Mouse (Mus musculus): ENCODE data around the gene Cry2. TPM values are rescaled to one million over a fixed set of nuclear protein-coding genes. Genes with fewer than 3 reads are reported as not detected.
"Not testable (repeated sequence)": the region's sequence is repeated elsewhere in the genome, so short reads cannot be mapped to it uniquely, and the experiment has no call there.

Cry2 gene
- polyA plus RNA-seq (2017; shearing (Covaris generic)), result 10 to 100 TPM in 1 of 3 experiments, 1 to 10 TPM in 2; 3.5 to 10.2 (median 6.9) TPM

GRCm38 (mm10) chr2:92433578-92434374, at the start of gene Cry2:
Gene Cry2 (minus strand): TSS chr2:92434043.
- peak; percentile 96 for ATAC-seq

DNA sequence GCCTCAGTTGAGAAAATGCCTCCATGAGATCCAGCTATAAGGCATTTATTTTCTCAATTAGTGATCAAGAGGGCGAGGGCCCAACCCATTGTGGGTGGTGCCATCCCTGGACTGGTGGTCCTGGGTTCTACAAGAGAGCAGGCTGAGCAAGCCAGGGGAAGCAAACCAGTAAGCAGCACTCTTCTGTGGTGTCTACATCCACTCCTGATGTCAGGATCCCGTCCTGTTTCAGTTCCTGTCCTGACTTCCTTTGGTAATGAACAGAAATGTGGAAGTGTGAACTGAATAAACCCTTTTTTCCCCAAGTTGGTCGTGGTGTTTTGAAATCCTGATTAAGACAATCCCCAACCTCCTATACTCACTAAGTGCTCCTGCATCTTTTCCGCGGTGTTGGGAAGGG, 49.7 kb upstream of the Cry2 start:
- no peak for ATAC-seq

- no peak for ATAC-seq
Observed at GRCm38 (mm10) chr2:92482551-92482950, 48.7 kb upstream of the Cry2 start.

- ATAC-seq, result no peak
Observed at GRCm38 (mm10) chr2:92478313-92478688, 44.5 kb upstream of the Cry2 start.

DNA sequence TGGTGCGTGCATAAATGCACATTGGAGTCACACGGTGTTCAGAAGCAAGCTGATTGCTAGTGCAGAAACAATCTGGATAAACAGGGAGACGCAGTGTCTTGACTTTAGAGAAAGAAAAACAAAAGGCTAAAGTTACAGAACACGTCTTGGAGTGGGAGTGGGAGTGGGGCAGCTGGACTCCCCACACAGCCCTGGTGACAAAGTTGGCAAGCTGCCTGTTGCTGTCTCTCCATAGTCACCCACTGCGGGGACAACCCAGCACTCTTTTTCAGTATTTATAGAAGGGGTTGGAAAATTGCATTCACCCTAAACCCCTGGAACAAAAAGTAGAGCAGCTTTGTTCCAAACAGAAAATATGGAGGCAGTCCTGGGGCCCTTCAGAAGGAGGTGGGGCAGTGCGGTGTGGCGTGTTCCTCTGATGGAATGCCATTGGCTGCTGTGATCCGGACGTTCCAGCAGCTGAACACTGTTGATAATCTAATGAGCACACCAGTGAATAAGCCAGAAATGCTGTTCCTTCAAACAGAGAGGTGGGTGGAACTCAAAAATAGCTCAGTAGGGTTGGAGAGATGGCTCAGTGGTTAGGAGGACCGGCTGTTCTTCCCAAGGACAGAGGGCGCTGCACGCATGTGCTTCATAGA, 43.9 kb upstream of the Cry2 start:
- ATAC-seq, result no peak

- not testable (repeated sequence) for ATAC-seq
Observed at GRCm38 (mm10) chr2:92476580-92476979, 42.7 kb upstream of the Cry2 start.

GRCm38 (mm10) chr2:92475711-92476110, 41.9 kb upstream of the Cry2 start:
- ATAC-seq, result no peak

DNA sequence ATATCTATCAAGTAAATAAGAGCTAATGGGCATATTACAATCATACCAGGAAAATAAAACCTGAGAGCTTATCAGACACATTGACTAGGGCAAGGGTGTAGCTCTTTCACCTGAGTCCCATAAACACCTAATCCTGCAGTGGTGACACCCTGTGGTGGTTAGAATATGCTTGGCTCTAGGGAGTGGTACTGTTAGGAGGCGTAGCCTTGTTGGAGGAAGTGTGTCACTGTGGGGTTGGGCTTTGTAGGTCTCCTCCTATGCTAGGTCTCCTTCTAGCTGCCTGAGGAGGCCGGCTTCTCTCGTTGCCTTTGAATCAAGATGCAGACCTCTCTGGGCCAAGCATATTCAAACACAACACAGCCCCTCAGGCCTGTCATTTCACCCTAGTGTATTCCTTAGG, 41.1 kb upstream of the Cry2 start:
- no peak for ATAC-seq

DNA sequence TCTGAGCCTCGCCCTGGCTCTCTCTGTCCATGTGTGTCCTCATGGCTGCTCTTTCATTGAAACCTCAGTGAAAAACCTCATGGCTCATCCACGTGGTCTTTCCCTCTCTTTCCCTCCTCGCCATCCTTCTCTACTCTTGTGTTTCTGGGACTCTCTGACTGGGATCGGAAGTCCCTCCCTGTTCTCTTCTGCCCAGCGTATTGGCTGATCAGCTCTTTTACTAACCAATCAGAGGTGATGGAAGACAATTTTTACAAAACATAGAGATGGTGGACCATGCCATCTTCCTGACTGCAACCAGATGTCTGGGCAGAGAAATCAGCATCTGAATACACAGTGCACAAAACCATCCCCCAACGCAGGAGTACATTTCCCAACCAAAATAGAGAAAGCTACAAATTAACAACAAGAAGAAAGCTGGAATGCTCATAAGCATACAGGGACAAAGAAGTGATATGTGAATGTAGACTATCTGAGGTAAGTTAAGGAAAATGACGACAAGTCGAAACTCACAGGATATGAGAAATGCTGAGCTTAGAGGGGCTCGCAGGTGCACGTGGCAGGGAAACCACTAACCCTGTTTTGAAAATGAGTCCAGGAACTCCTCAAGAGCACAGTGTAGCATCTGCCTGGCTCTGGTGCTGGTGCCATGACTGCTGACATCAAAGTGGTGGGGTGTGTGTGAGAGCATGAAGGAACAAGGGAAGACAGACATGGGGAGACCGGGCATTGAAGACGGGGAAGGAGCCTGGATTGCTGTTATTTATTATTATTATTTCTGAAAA, 38.2 kb upstream of the Cry2 start:
- ATAC-seq, result no peak

DNA sequence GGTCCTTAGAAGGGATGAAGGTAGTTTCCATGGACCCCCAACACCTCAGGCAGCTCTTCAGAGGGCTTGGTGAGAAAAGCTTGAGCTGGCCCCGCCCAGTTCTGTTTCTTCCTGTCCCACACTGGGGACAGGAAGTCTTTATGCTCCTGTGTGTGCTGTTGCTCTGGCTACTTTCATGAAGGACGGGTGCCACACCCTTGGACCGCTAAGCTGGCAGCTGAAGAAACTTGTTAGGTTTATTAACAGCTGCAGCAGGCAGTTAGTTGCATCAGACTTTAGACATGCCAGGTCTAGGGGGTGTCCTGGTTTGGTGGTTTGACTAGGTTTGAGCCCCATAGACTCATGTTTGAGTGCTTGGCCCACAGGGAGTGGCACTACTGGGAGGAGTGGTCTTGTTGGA, 30.8 kb upstream of the Cry2 start:
- peak; percentile 68 for ATAC-seq

- ATAC-seq, result no peak
Observed at GRCm38 (mm10) chr2:92461215-92461614, 27.4 kb upstream of the Cry2 start.

DNA sequence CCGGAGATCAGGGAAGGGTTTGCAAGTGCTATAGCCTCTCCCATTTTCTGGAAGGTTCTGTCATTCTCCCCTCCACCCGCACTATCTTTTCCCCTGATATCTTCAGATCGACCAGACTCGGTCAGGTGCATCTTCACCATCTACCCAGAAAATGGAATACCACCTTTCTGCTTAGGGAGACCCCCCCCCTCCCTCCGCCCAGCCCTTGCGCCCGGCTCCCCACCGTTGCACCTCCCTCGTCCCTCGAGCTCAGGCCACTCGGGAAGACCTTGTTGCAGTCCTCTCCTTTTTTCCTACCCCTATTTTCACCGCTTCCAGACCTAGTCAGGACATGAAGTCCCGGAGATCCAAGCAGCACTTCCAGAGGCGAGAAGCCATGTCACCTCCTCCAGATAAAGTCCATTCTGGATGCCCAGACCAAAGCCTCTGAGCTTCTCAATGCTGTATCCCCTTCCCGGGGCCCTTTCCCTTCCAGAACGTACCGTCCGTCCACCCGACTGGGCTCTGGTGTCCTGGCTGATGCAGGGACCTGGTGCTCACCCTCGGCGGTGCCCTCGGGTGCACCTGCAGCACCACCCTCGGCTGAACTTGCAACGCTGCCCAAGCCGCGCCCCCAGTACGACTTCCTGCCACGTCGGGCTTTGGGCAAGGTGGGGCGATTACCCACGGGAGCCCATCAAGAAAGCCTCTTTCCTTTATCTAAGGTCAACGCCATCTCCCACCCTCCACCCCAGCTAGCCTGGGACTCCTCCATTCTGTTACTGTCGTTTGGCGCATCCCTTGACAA, 26.3 kb upstream of the Cry2 start, which contains the start of gene Slc35c1:
Gene Slc35c1 (minus strand): TSS at position 618 of the 787 bp plus-strand sequence.
- ATAC-seq, result peak; percentile 23

DNA sequence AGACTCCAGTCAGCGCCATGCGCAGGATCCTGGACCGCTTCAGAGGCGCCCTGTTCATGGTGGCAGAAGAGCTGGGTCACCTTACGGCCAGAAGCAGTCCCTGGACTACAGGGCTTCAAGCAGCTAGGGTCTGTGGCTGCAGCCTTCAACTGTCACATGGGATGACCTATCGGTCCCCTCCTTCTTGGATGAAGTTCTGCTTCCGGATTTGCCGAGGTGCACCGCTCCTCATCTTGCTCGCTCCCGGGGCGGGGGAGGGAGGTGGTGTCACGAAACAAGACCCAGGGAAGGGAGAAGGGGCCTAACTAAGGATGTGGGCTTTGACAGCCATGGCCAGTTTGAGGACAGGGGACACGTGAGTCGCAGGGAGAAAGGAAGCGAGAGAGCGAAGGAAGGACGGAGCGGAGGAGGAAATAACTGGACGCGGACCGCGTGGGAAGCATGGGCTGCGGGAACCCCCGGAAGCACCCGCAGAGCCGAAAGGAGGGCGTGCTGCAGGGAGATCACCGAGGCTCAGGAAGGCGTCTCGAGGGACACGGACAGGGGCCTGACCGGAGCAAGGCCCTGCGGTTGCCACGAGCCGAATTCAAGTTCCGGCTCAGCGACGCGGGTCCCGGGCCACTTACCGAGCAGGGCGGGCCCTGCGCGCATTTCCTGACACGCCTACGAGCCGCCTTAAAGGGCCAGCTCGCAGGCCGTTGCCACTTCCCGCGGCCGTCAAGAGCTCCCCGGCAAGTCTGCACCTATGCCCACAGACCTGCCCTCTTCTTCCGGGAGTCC, 25.5 kb upstream of the Cry2 start:
- ATAC-seq, result peak; percentile 79

GRCm38 (mm10) chr2:92458481-92458880, 24.6 kb upstream of the Cry2 start:
- ATAC-seq, result peak; percentile 32

DNA sequence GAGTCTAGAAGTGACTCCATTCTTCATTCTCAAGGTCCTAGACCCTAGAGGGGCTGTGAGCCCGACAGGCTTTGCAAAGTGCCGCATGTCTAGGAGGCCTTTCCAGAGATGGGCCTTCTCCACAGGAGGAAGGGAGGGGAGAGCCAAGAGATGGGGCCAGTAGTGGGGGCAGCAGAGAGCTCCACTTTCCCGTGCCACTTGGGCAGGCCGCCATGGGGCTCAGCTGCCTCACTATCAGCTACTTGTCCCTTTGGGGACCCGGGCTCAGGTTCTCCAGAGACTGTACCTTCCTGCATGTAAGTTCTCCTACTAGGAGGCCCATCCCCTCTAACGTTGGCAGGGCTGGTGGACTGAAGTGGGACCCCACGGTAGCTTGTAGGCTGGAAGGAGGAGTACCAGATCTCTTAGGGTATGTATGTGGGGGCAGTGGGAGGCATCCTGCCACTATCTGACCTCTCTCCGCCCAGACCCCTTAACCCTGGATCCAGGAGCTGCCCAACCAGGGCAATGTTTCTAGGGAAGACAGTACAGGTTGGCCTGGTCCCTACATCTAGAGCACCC, 23.2 kb upstream of the Cry2 start:
- no peak for ATAC-seq

DNA sequence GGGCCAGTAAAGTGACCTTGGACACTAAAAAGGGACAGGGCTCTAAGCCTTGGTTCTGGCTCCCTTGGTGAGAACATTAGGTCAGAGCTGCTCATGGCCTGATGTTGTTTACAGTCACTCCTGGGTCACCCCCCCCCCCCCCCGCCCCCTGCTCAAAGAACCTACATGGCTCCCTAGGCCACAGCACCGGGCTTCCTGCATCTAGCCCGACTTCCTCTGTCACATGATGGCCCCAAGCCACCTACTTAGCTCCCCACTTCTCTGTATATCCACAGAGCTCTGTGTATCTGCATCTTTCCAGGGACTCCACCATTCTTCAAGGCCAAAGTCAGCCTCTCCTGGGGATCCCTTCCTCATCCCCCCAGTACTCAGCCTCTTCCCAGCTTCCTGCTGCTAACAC, 21.9 kb upstream of the Cry2 start:
- ATAC-seq, result no peak

DNA sequence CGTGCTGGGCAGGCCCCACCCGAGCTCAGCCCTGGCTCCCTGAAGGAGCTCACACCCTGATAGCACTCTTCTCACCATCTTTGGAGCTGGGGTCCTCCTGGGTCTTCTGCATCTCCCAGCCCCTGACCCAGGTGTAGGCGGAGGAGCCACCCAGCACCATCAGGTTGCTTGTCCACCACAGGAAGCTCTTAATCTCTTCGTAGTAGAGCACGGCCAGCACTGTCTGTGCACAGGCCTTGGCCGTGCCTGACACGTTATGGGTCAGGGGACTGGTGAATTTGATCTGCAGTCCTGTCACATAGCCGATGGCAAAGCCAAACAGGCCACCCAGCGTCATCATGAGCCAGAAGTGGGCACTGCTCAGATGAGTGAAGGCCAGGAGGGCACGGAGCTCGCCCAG, 20.3 kb upstream of the Cry2 start:
- ATAC-seq, result no peak

- ATAC-seq, result no peak
Observed at GRCm38 (mm10) chr2:92451126-92451525, 17.3 kb upstream of the Cry2 start.

- ATAC-seq, result no peak
Observed at GRCm38 (mm10) chr2:92447121-92447740, 13.4 kb upstream of the Cry2 start.

GRCm38 (mm10) chr2:92446656-92447055, 12.8 kb upstream of the Cry2 start:
- no peak for ATAC-seq

- ATAC-seq, result peak; percentile 26
Observed at GRCm38 (mm10) chr2:92445890-92446289, 12.0 kb upstream of the Cry2 start.

All from inflammation-experienced regulatory T-cells, adult 6 months (primary cell).